Mouse (Mus musculus) embryo, embryonic 10.5 days (tissue): ENCODE measurements around the gene Tmem221.
A peak's percentile ranks its signal among the peaks of the same experiment; 100 is the strongest.

Source experiments
- DNase-seq: peaks from one replicate; pipeline ENCODE4 v3.0.0-alpha.2; 2015; ENCODE audit warnings: low spot score

Tmem221 gene

GRCm38 (mm10) chr8:71577856-71578387, 19.3 kb upstream of the Tmem221 start:
- no peak for DNase-seq

GRCm38 (mm10) chr8:71575020-71575419, 16.3 kb upstream of the Tmem221 start:
- no peak for DNase-seq

GRCm38 (mm10) chr8:71574426-71574825, 15.8 kb upstream of the Tmem221 start:
- DNase-seq = no peak

- DNase-seq = no peak
Measured at GRCm38 (mm10) chr8:71572847-71573633, 14.4 kb upstream of the Tmem221 start.

- DNase-seq = no peak
Measured at GRCm38 (mm10) chr8:71572077-71572476, 13.4 kb upstream of the Tmem221 start.

- peak; percentile 95 for DNase-seq
Measured at GRCm38 (mm10) chr8:71570291-71570954, 11.8 kb upstream of the Tmem221 start.

GRCm38 (mm10) chr8:71569366-71570290, 11.0 kb upstream of the Tmem221 start:
- peak; percentile 96 for DNase-seq

- no peak for DNase-seq
Measured at GRCm38 (mm10) chr8:71568941-71569340, 10.3 kb upstream of the Tmem221 start.

- no peak for DNase-seq
Measured at GRCm38 (mm10) chr8:71568387-71568937, 9.8 kb upstream of the Tmem221 start, which contains the start of gene Slc27a1. TSS of gene Slc27a1 (plus strand) at chr8:71568882.

- DNase-seq = no peak
Measured at GRCm38 (mm10) chr8:71567587-71567986, 8.9 kb upstream of the Tmem221 start.

- no peak for DNase-seq
Measured at GRCm38 (mm10) chr8:71566501-71566900, 7.8 kb upstream of the Tmem221 start, which contains the start of gene Nxnl1. TSS of gene Nxnl1 (minus strand) at chr8:71566601.

- DNase-seq = no peak
Measured at GRCm38 (mm10) chr8:71563992-71564391, 5.3 kb upstream of the Tmem221 start.

- peak; percentile 59 for DNase-seq
Measured at GRCm38 (mm10) chr8:71562751-71563150, 4.1 kb upstream of the Tmem221 start.

GRCm38 (mm10) chr8:71561401-71561800, 2.7 kb upstream of the Tmem221 start:
- DNase-seq = peak; percentile 90

GRCm38 (mm10) chr8:71560765-71561164, 2.1 kb upstream of the Tmem221 start:
- DNase-seq = no peak

GRCm38 (mm10) chr8:71560071-71560470, 1.4 kb upstream of the Tmem221 start:
- no peak for DNase-seq

GRCm38 (mm10) chr8:71558958-71559690, 453 bp upstream of the Tmem221 start:
- DNase-seq = peak; percentile 88

- no peak for DNase-seq
Measured at GRCm38 (mm10) chr8:71554644-71555043, 4.0 kb downstream of the Tmem221 start.

- no peak for DNase-seq
Measured at GRCm38 (mm10) chr8:71554001-71554400, 4.7 kb downstream of the Tmem221 start.

- no peak for DNase-seq
Measured at GRCm38 (mm10) chr8:71552770-71553169, 5.9 kb downstream of the Tmem221 start.

- no peak for DNase-seq
Measured at GRCm38 (mm10) chr8:71550754-71551153, 7.9 kb downstream of the Tmem221 start.
